Mouse (Mus musculus) cortical plate, adult 2 months (tissue): ENCODE measurements around the gene Utp6. TPM values are rescaled to one million over a fixed set of nuclear protein-coding genes. Genes with fewer than 3 reads are reported as not detected.

Experiments used
- H3K27ac ChIP-seq: fragments of 200-500 bp; 2 replicates; pipeline ENCODE4 v1.5.1; 2012; ENCODE audit warnings: low read length, control low read depth, inconsistent platforms; ENCODE audit not compliant: insufficient read depth
- H3K4me1 ChIP-seq: fragments of 200-500 bp; 2 replicates; pipeline ENCODE4 v1.6.1; 2011; ENCODE audit warnings: low read length; ENCODE audit not compliant: control insufficient read depth, insufficient read depth
- H3K4me3 ChIP-seq: fragments of 200-500 bp; 2 replicates; pipeline ENCODE4 v1.5.1; 2011; ENCODE audit warnings: mild to moderate bottlenecking, low read length, control low read depth; ENCODE audit not compliant: insufficient read depth
- CTCF ChIP-seq: fragments of 200-500 bp; IDR thresholded peaks from 2 replicates; pipeline ENCODE4 v1.5.1; 2011; ENCODE audit warnings: mild to moderate bottlenecking, control low read depth, low read length; ENCODE audit not compliant: insufficient read depth; ENCODE audit errors: extremely low read depth
- POLR2A ChIP-seq: fragments of 200-500 bp; IDR thresholded peaks from 2 replicates; pipeline ENCODE4 v1.6.1; 2011; ENCODE audit warnings: mild to moderate bottlenecking, low read length, control low read depth; ENCODE audit not compliant: insufficient read depth; ENCODE audit errors: extremely low read depth
- polyA plus RNA-seq: library from polyadenylated mRNA; depleted of rRNA; stranded (reverse); fragments of >200 nt; gene quantifications from 2 replicates; pipeline ENCODE4 v1.2.3, GENCODE M21; 2012; rRNA removed

The Utp6 gene
- polyA plus RNA-seq, 1 experiment: 19.4 TPM

- no peaks in the 10 kb centered on the region for H3K4me1 ChIP-seq
- no peak overlapping the region for H3K27ac ChIP-seq
- H3K4me3 ChIP-seq: no peak overlapping the region
- TF ChIP-seq CTCF: no peak
Measured at GRCm38 (mm10) chr11:79886395-79886794, 75.8 kb downstream of the Utp6 start.

GRCm38 (mm10) chr11:79885713-79886393, 76.3 kb downstream of the Utp6 start:
- no peak overlapping the region for H3K27ac ChIP-seq
- no peak overlapping the region for H3K4me3 ChIP-seq
- no peaks in the 10 kb centered on the region for H3K4me1 ChIP-seq
- TF ChIP-seq CTCF: no peak
- TF ChIP-seq POLR2A: no peak

GRCm38 (mm10) chr11:79884784-79885183, 77.4 kb downstream of the Utp6 start:
- H3K4me3 ChIP-seq: no peak overlapping the region
- no peak for TF ChIP-seq POLR2A
- no peak for TF ChIP-seq CTCF
- H3K4me1 ChIP-seq: no peaks in the 10 kb centered on the region
- H3K27ac ChIP-seq: no peak overlapping the region

Other genes with a start within 250 kb of the Utp6 start
- 16.2 and 16.6 TPM in 2 replicates for gene Suz12, start 30.7 kb upstream of the Utp6 start, polyA plus RNA-seq
- gene Crlf3, start 118.6 kb upstream of the Utp6 start, polyA plus RNA-seq: 17.2 and 18.2 TPM in 2 replicates
- 2.9 and 3.0 TPM in 2 replicates for gene Atad5, start 127.0 kb upstream of the Utp6 start, polyA plus RNA-seq
- gene Tefm, start 179.8 kb upstream of the Utp6 start, polyA plus RNA-seq: 7.8 and 9.0 TPM in 2 replicates
- 5.6 and 7.2 TPM in 2 replicates for gene Adap2, start 191.7 kb upstream of the Utp6 start, polyA plus RNA-seq
- 4.7 and 5.0 TPM in 2 replicates for gene Rnf135, start 221.5 kb upstream of the Utp6 start, polyA plus RNA-seq
- 53.2 and 54.1 TPM in 2 replicates for gene Rhot1, start 246.6 kb upstream of the Utp6 start, polyA plus RNA-seq